Mouse (Mus musculus) spleen, adult 10 weeks (tissue): ENCODE measurements around the gene Ghsr. TPM values are rescaled to one million over a fixed set of nuclear protein-coding genes. Genes with fewer than 3 reads are reported as not detected.

Source experiments
- polyA plus RNA-seq: library from polyadenylated mRNA; stranded (reverse); fragments of 350-450 nt; fragmentation: Illumina TruSeq; extraction: RNeasy Lipid Tissue Mini Kit (QIAGEN cat#74804); gene quantifications from one replicate; pipeline ENCODE4 v1.2.3, GENCODE M21; 2015; ENCODE audit warnings: low replicate concordance; ENCODE audit not compliant: insufficient read depth

The Ghsr gene
- polyA plus RNA-seq = not detected

GRCm38 (mm10) chr3:27371276-27371621 lies at the start of gene Ghsr:
Gene Ghsr (plus strand): TSS chr3:27371351.

Other genes with a start within 250 kb of the Ghsr start
- 10.7 TPM for gene Ect2, start 217.5 kb upstream of the Ghsr start, polyA plus RNA-seq
- gene Nceh1, start 188.4 kb upstream of the Ghsr start, polyA plus RNA-seq = 24.2 TPM
- gene Tnfsf10, start 54.3 kb upstream of the Ghsr start, polyA plus RNA-seq = 10.4 TPM